ENCODE assay signal across 18 mouse cellular contexts in genomic region chr6:118621866-118622265, GRCm38 (mm10). TPM values are rescaled to one million over a fixed set of nuclear protein-coding genes. Genes with fewer than 3 reads are reported as not detected.
DNase-seq lines count a peak whose midpoint lies in the region; ATAC-seq and TF ChIP-seq lines count a peak whose summit lies in the region.
"Had no signal": no experiment of that assay in that cellular context is flagged by ENCODE, and none has a peak within 500 bp of the region (broad histone marks: within the 10 kb centered on the region; RNA-seq: fewer than 3 reads in every experiment).

No protein-coding gene starts in this region.

- no peaks in the 10 kb centered on the region for H3K79me2 ChIP-seq in CH12.LX (replicated peaks; ENCODE audit: control insufficient read depth, extremely low read depth, insufficient read depth, poor library complexity, severe bottlenecking)

- peak; percentile 59 for ATAC-seq in liver, postnatal 0 days
- peak; percentile 91 for ATAC-seq in intestine, postnatal 0 days
- ATAC-seq in erythroblast, adult 5-6 weeks (replicated peaks; ENCODE audit: low FRiP score, poor library complexity, severe bottlenecking), result no peak
- ATAC-seq: hindbrain, postnatal 0 days; midbrain, embryonic 15.5 days; Patski had no signal

- H3K27me3 ChIP-seq in liver, postnatal 0 days (ENCODE audit: insufficient read depth, low read length), result no peaks in the 10 kb centered on the region
- H3K27me3 ChIP-seq in CH12.LX (replicated peaks), result peaks cover 69% of the 10 kb centered on the region
- no peaks in the 10 kb centered on the region for H3K27me3 ChIP-seq in intestine, postnatal 0 days (replicated peaks; ENCODE audit: control insufficient read depth, insufficient read depth, low read length)
- H3K27me3 ChIP-seq: embryonic facial prominence, embryonic 13.5 days; midbrain, embryonic 15.5 days; Patski had no signal

- dilution Hi-C loops in CH12.LX (cut with MboI; ENCODE audit: extremely low pct_ligation_motif_present, extremely low pct_unique_long_range_greater_than_20kb, low sequenced_read_pairs), result no loop called here

- no peak for TF ChIP-seq CTCF in liver, postnatal 0 days (IDR thresholded peaks at IDR 0.05; ENCODE audit: low read depth)
- TF ChIP-seq CTCF in CH12.LX (conservative IDR thresholded peaks at IDR 0.05 in 1 of 2, IDR thresholded peaks at IDR 0.05 in 1 of 2; ENCODE audit: low read depth in 2 of 2, low read length in 2 of 2), result no peak
- TF ChIP-seq CTCF in intestine, postnatal 0 days (IDR thresholded peaks at IDR 0.05; ENCODE audit: low read depth), result no peak

- no peak overlapping the region for H3K4me3 ChIP-seq in liver, postnatal 0 days (ENCODE audit: low read depth, low read length)
- no peak overlapping the region for H3K4me3 ChIP-seq in CH12.LX (replicated peaks in 1 of 3; ENCODE audit: low read depth in 2 of 3, low read length in 2 of 3, poor library complexity in 1 of 3)
- no peak overlapping the region for H3K4me3 ChIP-seq in intestine, postnatal 0 days (ENCODE audit: low read depth, low read length)
- H3K4me3 ChIP-seq: embryonic facial prominence, embryonic 13.5 days; midbrain, embryonic 15.5 days had no signal

- in situ Hi-C loops in CH12.LX (cut with MboI; ENCODE audit: low pct_ligation_motif_present, low pct_unique_long_range_greater_than_20kb, low sequenced_read_pairs), result loop anchor here (25.0 kb wide), 1 partner anchor 715 kb away; the partner anchor contains the start of gene Lrtm2

- 29% methylated on average over 7 of the region's 7 CpGs for WGBS in liver, postnatal 0 days (ENCODE audit: insufficient replicate concordance)
- WGBS in intestine, postnatal 0 days, result 25% methylated on average over 7 of the region's 7 CpGs

- no peak overlapping the region for H3K27ac ChIP-seq in liver, postnatal 0 days (ENCODE audit: low read depth)
- H3K27ac ChIP-seq in CH12.LX (ENCODE audit: insufficient read depth, low read depth), result no peak overlapping the region
- no peak overlapping the region for H3K27ac ChIP-seq in intestine, postnatal 0 days (ENCODE audit: low read depth, low read length)
- H3K27ac ChIP-seq: embryonic facial prominence, embryonic 13.5 days; hindbrain, postnatal 0 days; midbrain, embryonic 15.5 days had no signal

- TF ChIP-seq POLR2A in CH12.LX (IDR thresholded peaks at IDR 0.05; ENCODE audit: low read depth, low read length), result no peak

- no peaks in the 10 kb centered on the region for H3K9me3 ChIP-seq in liver, postnatal 0 days (ENCODE audit: low read length)
- H3K9me3 ChIP-seq in CH12.LX (replicated peaks; ENCODE audit: low read length), result no peaks in the 10 kb centered on the region
- H3K9me3 ChIP-seq in intestine, postnatal 0 days (ENCODE audit: control insufficient read depth), result no peaks in the 10 kb centered on the region
- H3K9me3 ChIP-seq: embryonic facial prominence, embryonic 13.5 days; midbrain, embryonic 15.5 days had no signal

- no peaks in the 10 kb centered on the region for H3K4me1 ChIP-seq in liver, postnatal 0 days (ENCODE audit: insufficient read depth)
- H3K4me1 ChIP-seq in CH12.LX (ENCODE audit: control insufficient read depth in 1 of 2, insufficient read depth in 2 of 2), result peaks cover 4 to 11% of the 10 kb centered on the region in 2 experiments
- no peaks in the 10 kb centered on the region for H3K4me1 ChIP-seq in intestine, postnatal 0 days (replicated peaks; ENCODE audit: control insufficient read depth, insufficient read depth, low read length)
- H3K4me1 ChIP-seq: embryonic facial prominence, embryonic 13.5 days; midbrain, embryonic 15.5 days had no signal

- H3K36me3 ChIP-seq in liver, postnatal 0 days (replicated peaks; ENCODE audit: insufficient read depth, low read length), result no peaks in the 10 kb centered on the region
- H3K36me3 ChIP-seq in CH12.LX (replicated peaks in 1 of 2; ENCODE audit: control insufficient read depth in 1 of 2, insufficient read depth in 1 of 2, low read length in 1 of 2), result no peaks in the 10 kb centered on the region
- H3K36me3 ChIP-seq in intestine, postnatal 0 days (ENCODE audit: control insufficient read depth, insufficient read depth), result no peaks in the 10 kb centered on the region

- TF ChIP-seq EP300 in liver, postnatal 0 days (IDR thresholded peaks at IDR 0.05; ENCODE audit: low read depth), result no peak
- no peak for TF ChIP-seq EP300 in CH12.LX (IDR thresholded peaks at IDR 0.05; ENCODE audit: low read length)

- DNase-seq in adrenal gland, adult 8-10 months, result peak; percentile 24
- no peak for DNase-seq in adrenal gland, adult 18-20 months (ENCODE audit: low spot score in 2 of 2)
- no peak for DNase-seq in liver, postnatal 0 days
- DNase-seq in liver (no peak), CH12.LX (ENCODE audit: extremely low read depth) (no peak)
- no peak for DNase-seq in cerebellum, adult 18-20 months
- DNase-seq: cerebellum, postnatal 14 days; heart, postnatal 14 days; layer of hippocampus, postnatal 36 days; lung, postnatal 14 days; retina, postnatal 1 day; thymus, adult 18-20 months had no signal

- peak overlapping the region; percentile 13; the same call in 1 of the 2 replicates for H3K4me2 ChIP-seq in liver, postnatal 0 days (ENCODE audit: low read depth, low read length)
- H3K4me2 ChIP-seq in CH12.LX (ENCODE audit: insufficient read depth, low read depth, poor library complexity, severe bottlenecking), result no peak overlapping the region
- H3K4me2 ChIP-seq in intestine, postnatal 0 days (replicated peaks; ENCODE audit: low read depth), result no peak overlapping the region
- H3K4me2 ChIP-seq: embryonic facial prominence, embryonic 13.5 days; midbrain, embryonic 15.5 days had no signal

- H3K9ac ChIP-seq in liver, postnatal 0 days (replicated peaks), result no peak overlapping the region
- no peak overlapping the region for H3K9ac ChIP-seq in CH12.LX (ENCODE audit: insufficient read depth, low read depth)
- no peak overlapping the region for H3K9ac ChIP-seq in intestine, postnatal 0 days (ENCODE audit: low read depth, low read length)
- H3K9ac ChIP-seq: embryonic facial prominence, embryonic 13.5 days; midbrain, embryonic 15.5 days had no signal

- no peak for TF ChIP-seq RAD21 in CH12.LX (IDR thresholded peaks at IDR 0.05; ENCODE audit: low read depth, low read length)

TF ChIP-seq in CH12.LX, 34 proteins besides CTCF, POLR2A, EP300 and RAD21:
- TF ChIP-seq ELF1 (IDR thresholded peaks at IDR 0.05; ENCODE audit: low read depth, low read length) (peak; percentile 48; the same call in 1 of the 2 replicates), UBTF (IDR thresholded peaks at IDR 0.05; ENCODE audit: low read depth, low read length) (no peak), BHLHE40 (IDR thresholded peaks at IDR 0.05; ENCODE audit: low read depth, low read length) (peak; percentile 64), MAX (IDR thresholded peaks at IDR 0.05; ENCODE audit: low read length) (peak; percentile 91), MYC (IDR thresholded peaks at IDR 0.05; ENCODE audit: low read depth, low read length) (peak; percentile 75; the same call in 1 of the 2 replicates), ZMIZ1 (IDR thresholded peaks at IDR 0.05; ENCODE audit: low read depth, low read length) (no peak), NRF1 (IDR thresholded peaks at IDR 0.05; ENCODE audit: low read depth, low read length) (no peak)

RNA-seq across cellular contexts. Expression of gene Ankrd26, which starts 59.8 kb away (rescaled TPM):
- total RNA-seq in adrenal gland, adult 8-10 months (2022), result 1 to 10 TPM; 4.3 to 8.4 (median 6.1) TPM
- 1 to 10 TPM; 3.0 to 3.5 TPM for total RNA-seq in adrenal gland, adult 18-20 months (2021)
- 3.8 and 5.6 TPM in 2 replicates for polyA plus RNA-seq in liver, postnatal 0 days (2015; fragmentation: Nextera tagmentation; extraction: Ambion mirVana)
- total RNA-seq in CH12.LX (2012; rRNA removed) (8.1 and 10.3 TPM in 2 replicates), CH12.LX (2014; rRNA removed) (5.2 and 6.1 TPM in 2 replicates)
- 8.3 and 9.4 TPM in 2 replicates for polyA plus RNA-seq in CH12.LX (2012; ENCODE audit: insufficient read length, low read depth)
- 2.7 and 4.1 TPM in 2 replicates for polyA plus RNA-seq in intestine, postnatal 0 days (2015; fragmentation: Nextera tagmentation; extraction: Ambion mirVana)
- total RNA-seq in erythroblast, adult 5-6 weeks (2015; ENCODE audit: low replicate concordance), result 5.0 and 6.9 TPM in 2 replicates
- 5.0 and 15.6 TPM in 2 replicates for total RNA-seq in erythroblast, adult 5-6 weeks (2017; ENCODE audit: low replicate concordance)
